Mouse (Mus musculus) gastrocnemius, postnatal 36 days (tissue): ENCODE measurements around the gene Fh1. TPM values are rescaled to one million over a fixed set of nuclear protein-coding genes. Genes with fewer than 3 reads are reported as not detected.

ENCODE experiments used
- DNase-seq, 2 experiments: peaks; one replicate each; pipeline ENCODE4 v3.0.0; 2022
- intact Hi-C: fragments of 180-260 bp; cut with DNase I; formaldehyde crosslinking; loops from one replicate; pipeline ENCODE4 v1.15.1; 2025
- total RNA-seq, 2 experiments: library from RNA; stranded (reverse); gene quantifications; 2 replicates each; pipeline ENCODE4 v1.2.3; 2021

Fh1 gene
- total RNA-seq, 2 experiments from 2014 or later, result 279 to 282 TPM

DNA sequence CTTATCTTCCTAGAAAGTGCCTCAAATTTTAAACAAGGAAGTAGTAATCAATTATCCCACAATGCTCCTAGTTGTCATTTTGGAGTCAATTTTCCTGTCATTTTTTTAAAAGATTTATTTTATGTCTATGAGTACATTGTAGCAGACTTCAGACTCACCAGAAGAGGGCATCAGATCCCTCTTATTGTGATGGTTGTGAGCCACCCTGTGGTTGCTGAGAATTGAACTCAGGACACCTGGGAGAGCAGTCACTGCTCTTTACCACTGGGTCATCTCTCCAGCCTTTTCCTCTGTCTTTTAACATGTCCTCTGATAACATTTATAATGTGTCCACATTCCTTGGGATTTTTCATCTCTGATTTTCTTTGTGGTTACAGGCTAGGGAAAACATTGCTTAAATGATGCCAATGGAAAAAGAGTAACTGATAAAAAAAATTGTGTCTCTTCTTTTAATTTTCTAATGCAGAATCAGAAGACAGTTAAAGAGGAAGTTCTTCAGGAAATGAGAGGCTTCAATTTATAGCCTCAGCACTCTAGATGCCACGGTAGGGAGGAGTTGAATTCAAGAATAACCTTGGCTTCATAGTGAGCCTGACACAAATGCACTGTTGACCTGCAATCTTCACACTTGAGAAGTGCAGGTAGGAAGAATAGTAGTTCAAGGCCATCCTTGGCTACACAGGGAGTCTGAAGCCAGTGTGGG lies 706 bp upstream of the Fh1 start:
- no peak for DNase-seq
- intact Hi-C loops, result loop anchor here (2.0 to 10.0 kb wide), 3 partner anchors 67 to 296 kb away; partner anchors contain the start of genes Chml, Gm38100 and Opn3

DNA sequence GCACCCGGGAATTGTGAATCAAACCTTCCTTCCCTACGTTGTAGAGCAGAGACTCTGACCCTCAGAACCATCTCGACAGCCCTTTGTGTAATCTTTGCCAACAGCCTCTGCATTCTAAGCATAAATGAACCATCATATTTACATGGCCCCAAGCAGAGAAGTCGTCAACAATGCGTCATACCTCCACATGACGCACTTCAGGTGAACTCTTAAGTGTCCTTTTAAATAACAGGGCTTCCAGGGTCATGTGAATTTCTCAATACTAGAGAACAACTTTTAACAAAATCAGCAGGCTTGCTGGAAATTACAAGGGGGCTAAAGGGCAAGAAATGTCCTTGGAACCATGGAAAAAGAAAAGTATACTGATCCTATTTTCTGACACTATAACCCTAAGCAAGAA lies 1.8 kb downstream of the Fh1 start:
- DNase-seq, result no peak
- intact Hi-C loops, result loop anchor here (2.0 to 10.0 kb wide), 2 partner anchors 69 to 251 kb away; partner anchors contain the start of genes Chml and Opn3

DNA sequence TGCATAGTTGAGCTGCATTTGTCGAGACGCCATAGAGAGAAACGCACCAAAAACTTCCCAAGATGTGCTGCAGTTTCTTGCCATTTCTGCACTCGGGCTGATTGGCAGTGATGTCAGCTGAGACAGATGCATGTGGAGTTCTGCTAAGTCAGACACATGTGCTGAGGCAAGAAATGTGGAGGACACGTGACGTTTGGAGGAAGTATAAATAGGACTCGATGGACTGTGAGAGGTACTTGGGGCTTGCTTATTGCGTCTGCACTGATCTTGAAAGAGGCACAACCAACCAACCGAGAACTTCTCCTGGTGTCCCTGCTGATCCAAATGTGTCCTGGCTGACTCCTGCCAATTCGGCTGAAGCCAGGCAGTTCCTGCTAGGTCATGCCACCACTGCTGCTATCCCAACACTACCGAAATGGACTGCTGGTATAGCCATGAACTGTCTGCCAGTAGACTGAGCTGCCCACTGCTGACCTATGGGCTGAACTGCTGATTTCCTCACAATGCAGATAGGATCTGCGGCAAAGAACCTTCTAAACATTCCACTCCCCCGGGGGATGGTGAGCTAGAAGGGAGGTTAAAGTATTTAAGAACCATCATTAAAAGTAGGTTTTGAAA lies 5.5 kb downstream of the Fh1 start, which contains the start of gene Kmo:
Gene Kmo, plus strand, starts transcription at position 568 of the 618 bp plus-strand sequence.
- intact Hi-C loops, result loop anchor here (10.0 kb wide), 1 partner anchor 255 kb away; no protein-coding TSS in a partner anchor
- DNase-seq, result no peak

DNA sequence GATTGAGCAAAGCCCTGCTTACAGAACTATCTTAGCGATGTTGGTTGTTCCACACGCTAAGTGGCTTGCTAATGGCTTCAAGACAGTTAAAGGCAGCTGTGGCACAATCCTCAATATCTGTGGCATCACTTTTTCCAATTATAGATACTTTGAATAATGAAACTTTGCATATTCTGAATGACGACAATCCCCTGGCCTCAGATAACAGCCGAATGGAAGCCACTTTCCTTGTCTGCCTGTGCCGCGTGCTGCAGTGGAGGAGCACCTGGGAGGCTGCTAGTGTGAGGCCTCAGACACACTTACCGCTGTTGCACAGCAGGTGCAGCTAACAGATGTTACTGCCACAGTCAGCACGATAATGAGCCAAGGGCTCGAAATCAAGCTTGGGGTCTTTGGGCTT lies 10.4 kb downstream of the Fh1 start:
- intact Hi-C loops, result no loop called here
- no peak for DNase-seq

DNA sequence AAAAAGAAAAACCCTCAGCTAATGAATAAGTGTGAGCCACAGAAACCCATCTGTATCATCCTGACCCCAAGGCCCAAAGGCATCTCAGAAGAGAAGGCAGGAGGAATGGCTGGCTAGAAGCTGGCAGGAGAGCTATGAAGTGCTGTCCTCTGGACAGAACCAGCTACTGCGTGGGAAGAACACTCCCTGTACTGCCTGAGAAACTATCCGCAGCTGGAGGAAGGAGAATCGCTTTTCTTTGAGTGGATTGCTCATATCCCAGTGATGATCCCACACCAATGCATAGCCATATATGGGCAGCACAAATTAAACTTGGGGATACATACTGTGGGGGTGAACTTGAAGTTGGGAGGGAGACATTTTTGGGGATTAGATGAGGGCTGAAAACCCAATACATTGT lies 16.7 kb downstream of the Fh1 start:
- intact Hi-C loops, result no loop called here
- no peak for DNase-seq

DNA sequence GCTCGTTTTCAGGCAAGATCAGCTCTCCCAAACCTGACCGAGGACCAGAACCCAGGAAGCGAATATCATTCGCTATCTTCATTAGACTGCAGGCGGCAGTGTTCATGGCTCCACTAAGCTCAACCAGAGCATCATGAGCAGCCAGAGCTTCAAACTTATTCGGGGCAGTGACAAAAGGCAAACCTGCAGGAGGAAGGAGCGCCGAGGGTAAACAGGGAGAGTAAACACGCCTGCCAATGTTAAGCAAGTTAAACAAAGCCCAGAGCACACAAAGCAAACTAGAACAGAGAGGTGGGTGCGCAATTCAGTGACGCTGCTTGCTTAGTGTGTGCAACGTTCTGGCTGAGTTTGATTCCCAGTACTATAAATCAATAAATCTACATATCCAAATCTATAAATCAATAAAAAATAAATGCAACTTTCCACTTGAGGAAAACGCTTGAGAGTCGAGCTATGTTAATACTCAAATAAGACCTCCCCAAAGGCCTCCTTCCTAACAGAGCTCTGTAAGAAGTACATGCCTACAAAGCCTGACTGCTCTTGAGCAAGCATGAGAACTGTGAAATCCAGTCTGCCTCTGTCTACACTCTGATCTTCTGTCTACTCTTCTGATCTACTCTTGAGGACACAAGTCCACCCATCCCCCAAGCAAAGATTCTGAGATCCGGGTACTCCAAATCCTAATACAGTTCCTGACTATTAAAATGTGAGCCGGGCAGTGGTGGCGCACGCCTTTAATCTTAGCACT lies 17.4 kb downstream of the Fh1 start:
- intact Hi-C loops, result no loop called here
- DNase-seq, result no peak

DNA sequence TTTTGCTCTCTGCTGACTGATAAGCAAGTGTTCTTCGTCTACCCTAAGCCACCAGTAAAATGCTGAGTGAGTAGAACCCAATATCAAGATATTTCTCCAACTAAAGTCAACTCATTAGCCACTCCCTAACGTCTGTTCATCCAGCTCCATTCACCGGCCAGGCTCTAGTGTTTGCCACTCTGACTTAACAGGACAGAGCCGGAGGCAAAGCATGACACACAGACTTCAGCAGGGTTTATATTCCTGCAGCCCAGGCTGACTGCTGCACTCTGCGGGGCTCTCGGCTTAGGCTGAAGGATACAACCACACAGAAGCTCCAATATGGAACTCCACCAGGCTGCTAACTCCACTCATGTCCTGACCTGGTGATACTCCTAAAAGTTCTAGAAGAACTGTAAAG lies 18.1 kb downstream of the Fh1 start:
- no peak for DNase-seq
- intact Hi-C loops, result no loop called here

DNA sequence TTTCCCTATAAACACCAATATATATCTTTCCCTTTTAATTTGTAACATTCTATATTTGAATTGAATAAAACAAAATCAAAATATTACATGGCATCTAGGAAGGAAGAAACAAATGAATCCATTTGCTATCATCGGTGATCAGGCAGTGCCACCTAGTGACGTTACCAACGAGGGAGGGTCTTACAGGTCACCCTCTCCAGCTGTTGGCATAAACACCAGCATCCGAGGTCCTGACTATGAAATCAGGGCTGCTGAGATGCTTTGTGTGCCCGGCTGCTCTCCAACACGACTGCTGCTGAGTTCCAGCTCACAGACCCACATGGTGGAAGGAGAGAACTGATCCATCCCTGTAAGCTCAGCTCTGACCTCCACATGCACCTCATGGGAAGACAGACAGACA lies 22.0 kb downstream of the Fh1 start:
- intact Hi-C loops, result no loop called here

DNA sequence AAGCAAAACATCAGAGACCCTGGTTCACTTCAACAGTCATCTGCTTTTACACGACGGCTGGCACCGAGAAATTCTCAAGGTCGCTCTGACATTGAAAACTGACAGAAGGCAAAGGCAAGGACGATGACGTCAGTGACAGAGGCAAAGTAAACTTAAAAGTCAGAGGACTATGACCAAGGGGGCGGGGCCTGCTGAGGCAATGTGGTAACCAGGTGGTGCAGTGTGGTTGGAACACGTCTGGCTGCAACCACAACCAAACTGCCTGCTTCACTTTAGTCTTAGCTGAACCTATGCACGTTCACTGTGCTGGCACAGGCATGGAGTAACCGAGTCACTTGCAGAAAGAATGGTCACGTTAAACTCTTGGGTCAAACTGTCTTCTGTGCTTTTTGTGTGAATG lies 23.2 kb downstream of the Fh1 start:
- intact Hi-C loops, result no loop called here
- no peak for DNase-seq

More for the DNA sequence above, 22.0 kb downstream of the Fh1 start:
- DNase-seq, result no peak

DNA sequence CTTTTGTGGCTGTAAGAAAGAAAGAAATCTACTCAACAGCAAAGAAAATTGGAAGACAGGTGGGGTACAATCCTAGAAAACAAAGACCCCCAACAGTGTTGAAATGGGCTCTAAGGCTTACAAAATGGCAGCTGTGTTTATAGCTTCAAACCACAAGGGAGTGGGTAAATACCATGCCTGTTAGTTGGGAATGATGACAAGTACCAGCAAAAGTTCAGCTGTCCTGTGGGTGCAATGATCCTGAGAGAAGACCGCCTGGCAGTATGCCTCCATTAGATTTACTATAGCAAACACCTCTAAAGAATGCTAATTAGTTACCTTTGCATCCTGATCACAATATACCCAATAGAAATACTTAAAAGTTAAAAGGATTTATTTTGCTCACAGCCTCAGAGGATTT lies 32.6 kb downstream of the Fh1 start:
- intact Hi-C loops, result no loop called here
- DNase-seq, result no peak

DNA sequence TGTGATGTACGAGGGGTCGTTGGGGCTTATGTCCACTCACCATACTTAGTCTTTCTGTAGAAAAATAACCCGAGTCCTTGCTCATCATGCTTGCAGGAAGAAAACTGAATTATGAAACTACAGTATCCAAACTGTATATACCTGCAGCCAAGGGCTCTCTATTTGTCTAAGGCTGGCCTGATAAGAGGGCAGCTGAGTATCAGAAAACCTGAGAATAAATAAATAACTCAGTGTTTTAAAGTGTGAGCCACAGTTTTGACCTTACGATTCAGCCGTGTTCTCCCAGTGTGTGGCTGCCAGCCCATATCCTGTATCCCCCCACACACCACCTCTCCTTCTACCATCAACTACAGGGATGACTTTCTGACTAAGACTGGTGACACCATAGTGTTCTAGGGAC lies 38.8 kb downstream of the Fh1 start:
- intact Hi-C loops, result no loop called here
- no peak for DNase-seq

DNA sequence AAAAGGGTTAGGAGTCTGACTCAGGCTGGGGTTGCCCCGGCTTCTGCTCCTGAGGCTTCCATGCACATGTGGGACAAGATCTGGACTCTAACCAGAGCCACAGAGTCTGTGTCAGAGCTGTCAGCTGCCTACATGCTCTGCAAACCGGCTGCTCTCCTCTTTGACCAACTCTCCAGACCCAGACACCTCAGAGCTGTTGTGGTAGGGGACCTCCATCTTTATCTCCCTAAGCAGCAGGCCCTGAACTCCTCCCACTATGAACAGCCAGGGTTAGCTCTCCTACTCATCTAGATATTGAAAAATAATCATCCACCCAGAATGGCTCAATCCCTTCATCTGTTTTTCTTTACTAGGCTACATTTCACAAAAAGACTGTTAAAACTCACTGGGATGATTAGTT lies 40.2 kb downstream of the Fh1 start:
- DNase-seq, result no peak
- intact Hi-C loops, result no loop called here

DNA sequence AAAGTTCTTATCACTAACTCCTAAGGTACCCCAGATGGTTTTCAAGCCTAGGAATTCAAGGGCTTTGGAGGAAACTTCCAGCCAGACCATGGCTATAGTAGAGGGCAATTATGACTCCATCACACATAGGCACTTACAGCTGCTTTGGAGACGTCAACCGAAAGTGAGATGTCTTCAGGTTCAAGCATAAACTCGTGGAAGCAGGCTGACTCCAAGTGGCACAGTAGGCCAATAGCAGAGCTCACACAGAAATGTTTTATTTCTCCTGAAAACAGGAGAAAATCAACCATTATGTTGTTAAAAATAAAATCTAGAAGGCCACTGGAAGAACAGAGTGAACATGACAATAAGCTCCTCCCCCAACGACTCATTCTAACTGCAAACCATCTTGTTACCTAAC lies 42.6 kb downstream of the Fh1 start:
- DNase-seq, result no peak
- intact Hi-C loops, result no loop called here

DNA sequence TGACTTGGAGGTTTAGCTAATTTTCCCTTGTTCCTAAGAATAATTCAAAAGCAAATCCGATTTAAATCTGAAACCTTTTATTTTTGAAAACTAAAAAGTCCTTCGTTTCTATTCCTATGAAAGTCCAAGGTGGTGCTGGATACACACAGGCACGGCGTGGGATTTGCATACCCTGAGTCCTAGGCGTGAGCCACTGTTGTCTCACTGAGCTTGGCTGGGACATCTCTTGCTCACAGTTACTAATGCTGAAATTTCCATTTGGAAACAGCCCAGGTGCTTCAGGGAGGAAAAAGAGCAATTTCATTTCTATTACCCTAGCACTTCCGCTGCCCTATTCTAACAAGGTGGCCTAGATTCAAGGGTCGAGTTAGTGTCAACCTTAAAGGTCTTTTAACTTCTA lies 45.1 kb downstream of the Fh1 start:
- no peak for DNase-seq
- intact Hi-C loops, result no loop called here

DNA sequence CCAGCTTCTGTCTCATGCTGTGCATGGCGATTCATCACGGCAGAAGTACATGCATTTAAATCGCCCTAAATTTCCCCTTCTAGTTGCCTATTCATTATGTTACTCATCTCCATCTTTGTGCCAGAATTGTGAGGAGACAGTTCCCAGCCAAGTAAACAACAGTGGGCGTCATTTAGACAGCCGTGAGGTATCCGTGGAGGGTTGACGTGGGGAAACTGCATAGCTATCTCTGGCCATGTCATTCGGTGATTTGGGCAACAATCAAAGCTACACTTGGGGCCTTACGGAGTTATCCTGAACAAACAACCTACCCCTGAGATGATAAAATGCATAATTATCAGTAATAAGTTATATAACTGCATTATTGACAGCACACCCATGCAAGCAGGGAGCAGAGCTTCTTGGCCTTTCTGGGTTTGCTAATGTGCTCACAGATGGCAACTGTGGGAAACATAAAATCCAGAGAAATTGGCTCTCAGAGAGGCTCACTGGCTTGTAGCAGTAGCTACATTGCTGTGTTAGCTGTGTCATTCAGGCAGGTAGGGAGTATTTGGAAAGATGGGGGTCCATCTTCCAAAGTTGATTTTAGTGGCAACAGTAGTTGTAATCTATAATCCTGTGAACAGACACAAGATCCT lies 45.7 kb downstream of the Fh1 start:
- DNase-seq, result no peak
- intact Hi-C loops, result no loop called here

DNA sequence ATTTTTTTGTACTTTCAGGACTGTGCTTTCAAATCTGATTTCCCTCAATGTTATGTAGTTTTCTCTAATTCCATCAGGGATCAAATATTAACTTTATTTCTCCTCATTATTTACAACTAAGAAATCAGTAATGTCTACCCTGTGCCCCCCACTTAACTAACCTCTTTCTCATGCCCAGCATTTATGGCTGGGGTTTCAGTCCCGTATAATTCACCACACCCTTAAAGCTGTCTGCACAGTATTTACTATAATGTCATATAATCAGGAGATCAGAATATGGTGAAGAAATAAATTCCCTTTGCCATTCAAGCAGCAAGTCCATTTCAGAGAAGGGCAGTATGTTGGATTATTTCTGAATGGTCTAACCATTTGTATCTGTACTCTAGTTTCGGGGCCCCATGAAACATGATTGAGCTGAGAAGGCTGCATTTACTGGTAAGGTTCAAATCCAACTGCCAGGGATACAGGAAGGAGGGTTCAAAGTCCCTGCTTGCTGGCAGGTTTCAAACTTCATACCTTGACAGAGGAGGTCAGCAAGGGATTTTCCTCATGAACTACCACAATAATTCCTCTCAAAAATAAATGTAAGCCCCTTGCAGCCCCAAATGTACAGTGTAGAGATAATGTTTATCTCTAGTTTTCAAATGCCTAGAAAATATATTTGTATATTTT lies 46.9 kb downstream of the Fh1 start:
- no peak for DNase-seq
- intact Hi-C loops, result no loop called here

DNA sequence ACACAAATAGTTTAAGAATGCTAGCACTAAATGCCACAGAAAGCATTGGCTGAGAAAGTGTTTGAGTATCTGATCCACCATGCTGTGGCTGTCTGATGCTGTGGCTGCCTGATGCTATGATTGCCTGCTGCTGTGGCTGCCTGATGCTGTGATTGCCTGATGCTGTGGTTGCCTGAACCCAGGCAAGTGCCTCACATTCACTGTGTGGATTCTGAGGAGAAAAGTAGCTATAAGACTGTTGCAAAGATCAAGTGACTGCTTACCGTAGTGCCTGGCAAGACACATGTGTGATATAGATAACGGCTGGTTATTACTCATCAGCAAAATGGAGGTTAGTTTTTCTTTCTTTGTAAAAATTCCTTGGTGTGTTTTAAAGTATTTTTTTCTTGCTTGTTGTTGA lies 51.3 kb downstream of the Fh1 start:
- no peak for DNase-seq
- intact Hi-C loops, result no loop called here

DNA sequence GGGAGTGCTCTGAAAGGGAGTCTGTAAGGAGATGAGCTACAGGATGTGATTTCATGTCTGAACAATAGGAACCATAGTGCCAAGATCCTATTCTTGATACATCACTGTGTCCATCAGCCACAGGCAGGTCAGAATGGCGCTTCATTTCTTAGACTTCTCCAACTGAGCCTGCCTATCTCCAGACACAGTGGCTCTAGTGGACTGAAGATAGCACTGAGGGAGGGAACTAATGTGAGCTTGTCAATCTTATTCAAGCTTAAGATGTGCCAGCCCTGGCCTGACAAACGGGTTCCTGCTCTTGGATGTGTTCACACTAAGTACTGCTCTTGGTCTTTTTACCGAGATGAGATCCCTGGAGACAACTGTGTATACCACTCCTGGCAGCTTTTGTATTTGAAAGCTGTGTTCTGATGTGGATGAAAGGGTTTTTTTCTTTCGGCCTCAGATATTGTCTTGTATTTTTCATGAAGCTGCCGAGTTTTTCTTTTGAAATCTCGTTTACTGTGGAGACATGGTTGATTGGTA lies 59.8 kb downstream of the Fh1 start:
- no peak for DNase-seq
- intact Hi-C loops, result no loop called here

DNA sequence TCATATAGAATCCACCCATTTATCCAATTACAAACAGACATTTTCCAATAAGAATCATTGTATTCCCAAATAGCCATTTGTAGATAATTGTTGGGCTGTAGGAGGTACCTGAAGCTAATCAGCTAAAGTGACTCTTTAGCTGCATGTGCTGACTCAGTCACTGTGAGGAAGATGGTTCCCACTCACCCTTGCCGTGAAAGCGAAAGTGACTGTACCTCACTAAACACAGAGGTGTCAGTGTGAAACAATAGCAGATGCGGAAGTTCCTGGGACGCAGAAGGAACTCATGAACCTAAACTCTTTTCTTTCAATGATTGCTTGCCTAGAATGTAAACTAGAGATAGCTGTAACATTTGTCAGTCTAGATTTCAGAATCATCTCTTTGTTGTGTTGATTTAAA lies 61.1 kb downstream of the Fh1 start:
- intact Hi-C loops, result no loop called here
- no peak for DNase-seq

DNA sequence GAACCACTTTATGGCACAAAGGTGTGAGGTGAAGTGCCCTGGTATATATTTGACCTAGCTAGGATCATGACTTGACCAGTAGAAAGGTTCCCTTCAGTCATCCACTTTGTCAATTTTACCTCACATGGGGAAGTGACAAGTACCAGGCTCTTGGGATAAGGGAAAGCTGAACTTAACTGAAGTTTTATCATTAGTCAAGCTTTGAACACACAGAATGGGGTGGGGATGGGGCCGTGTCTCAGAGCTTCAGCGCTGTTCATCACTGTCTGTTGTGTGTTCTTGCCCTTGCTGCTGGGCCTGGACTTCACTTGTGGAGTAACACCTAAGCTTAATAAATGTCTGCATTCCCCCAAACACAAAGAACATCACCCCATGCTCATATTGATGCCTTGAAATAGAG lies 63.1 kb downstream of the Fh1 start:
- no peak for DNase-seq
- intact Hi-C loops, result no loop called here
